Mouse (Mus musculus) cerebellum, adult 18-20 months (tissue): Measurements from ENCODE around the gene Hid1.
"Not testable (repeated sequence)": the region's sequence is repeated elsewhere in the genome, so short reads cannot be mapped to it uniquely, and the experiment has no call there.

Source experiments
- DNase-seq, 2 experiments: peaks; one replicate each; pipeline ENCODE4 v3.0.0; 2021

Gene Hid1

DNA sequence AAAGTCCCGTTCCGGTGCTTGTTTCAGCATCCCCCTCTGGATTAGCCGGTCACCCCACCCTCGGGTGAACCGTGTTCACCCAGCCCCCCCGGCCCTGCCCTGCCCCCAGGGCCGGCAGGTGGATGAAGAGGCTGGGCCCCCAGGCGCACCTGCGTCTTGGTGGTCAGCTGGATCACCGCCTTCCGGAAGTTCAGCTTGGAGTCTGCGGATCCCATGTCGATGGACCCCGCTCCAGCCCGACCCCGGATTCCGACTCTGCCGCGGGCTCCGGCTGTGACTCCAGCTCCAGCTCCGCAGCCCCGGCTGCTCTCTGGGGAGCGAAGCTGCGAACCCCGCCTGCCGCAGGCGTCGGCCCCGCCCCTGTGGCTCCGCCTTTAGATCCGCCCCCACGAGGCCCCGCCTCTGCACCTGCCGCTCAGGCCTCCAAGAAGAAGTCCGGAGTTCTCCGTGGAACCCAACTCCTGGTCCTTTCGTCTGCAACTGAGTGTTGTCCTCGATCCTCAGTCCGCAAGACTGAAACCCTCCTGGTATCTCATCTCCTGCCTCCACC lies at the start of gene Hid1:
Hid1 (minus strand) TSS at position 362 of the 550 bp plus-strand sequence.
- DNase-seq, result peak; percentile 94

DNA sequence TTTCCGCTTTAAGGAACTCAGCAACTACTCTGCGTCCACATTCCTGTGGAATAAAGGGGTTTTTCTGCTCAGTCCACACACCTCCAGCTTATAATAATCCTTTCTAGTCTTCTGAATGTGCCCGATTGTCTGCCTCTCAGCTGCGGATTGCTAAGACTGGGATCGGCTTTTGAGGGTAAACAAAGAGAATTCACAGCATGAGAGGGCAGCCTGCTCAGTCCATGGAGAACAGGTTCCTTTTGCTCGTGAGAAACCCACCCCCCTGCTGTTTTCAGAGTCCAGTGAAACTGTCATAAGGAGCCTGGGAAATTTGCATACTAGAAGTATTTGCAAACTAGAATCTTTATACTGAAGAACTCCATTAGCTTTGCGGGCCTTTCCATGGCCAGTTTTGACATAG lies 42.0 kb upstream of the Hid1 start:
- DNase-seq, result no peak

DNA sequence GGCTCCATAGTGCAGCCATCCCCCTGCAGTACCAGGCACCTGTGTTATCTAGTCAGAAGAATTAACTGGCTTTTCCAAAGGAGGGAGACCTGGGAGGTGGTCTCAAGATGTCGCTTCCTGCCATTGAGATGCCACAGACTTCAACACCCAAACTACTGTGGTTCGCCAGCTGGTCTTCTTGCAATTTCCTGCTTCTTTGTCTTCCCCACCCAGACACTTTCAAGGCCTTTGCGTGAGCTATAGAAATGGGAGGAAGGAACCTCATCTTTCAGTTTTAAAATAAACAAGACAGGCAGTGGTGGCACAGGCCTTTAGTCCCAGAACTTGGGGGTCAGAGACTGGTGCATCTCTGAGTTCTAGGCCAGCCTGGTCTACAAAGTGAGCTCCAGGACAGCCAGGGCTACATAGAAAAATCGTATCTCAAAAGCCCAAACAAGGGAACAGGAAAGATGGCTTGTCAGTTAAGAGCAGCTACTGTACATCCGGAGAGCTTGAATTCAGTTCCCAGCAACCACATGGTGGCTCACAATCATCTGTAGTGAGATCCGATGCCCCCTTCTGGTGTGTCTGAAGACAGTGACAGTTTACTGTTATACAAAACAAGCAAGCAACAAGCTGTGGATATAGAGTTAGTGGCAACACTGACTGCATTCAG lies 40.8 kb upstream of the Hid1 start:
- DNase-seq, result no peak

DNA sequence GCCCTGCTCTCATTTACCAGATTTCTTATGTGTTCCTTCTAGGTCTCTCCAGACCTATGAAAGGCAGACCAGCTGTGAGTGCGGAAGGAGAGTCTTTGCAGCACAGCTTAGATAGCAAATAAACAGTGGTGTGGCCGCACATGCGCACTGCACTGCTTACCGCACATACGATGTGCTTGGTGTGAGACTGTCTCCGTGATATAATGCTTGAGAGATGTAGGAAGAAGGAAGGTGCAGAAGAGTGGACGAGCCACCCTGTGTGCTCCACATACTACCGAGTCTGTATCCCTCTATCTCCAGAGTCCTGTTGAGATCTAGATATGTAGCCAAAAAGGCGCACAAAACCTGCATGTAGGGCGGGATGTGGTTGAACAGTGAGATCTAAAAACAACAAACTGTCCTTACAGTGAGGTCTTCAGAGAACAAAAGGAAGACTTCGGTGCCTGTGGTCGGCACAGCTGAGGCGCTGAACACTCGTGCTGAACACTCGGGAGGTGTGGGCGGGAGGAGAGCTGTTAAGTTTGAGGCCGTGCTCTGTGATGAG lies 39.4 kb upstream of the Hid1 start:
- DNase-seq, result no peak

DNA sequence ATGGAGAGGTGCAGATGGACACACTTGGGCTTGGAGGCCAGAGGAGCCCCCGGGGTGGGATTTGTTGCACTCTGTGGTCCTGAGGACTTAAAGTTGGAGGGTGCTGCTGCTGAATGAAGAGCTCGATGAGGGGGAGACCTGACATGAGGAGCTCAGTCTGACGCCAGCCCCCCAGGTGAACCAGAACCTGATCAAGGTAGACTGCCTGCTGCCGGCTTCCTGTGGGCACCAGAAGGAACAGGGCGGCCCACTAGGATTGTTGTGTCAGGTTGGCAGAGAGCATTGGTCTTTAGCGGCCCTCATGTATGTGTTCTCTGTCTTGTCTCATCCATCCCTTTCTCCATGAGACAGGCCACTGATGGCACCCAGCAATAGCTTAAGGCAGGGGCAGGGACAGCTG lies 38.2 kb upstream of the Hid1 start:
- DNase-seq, result no peak

DNA sequence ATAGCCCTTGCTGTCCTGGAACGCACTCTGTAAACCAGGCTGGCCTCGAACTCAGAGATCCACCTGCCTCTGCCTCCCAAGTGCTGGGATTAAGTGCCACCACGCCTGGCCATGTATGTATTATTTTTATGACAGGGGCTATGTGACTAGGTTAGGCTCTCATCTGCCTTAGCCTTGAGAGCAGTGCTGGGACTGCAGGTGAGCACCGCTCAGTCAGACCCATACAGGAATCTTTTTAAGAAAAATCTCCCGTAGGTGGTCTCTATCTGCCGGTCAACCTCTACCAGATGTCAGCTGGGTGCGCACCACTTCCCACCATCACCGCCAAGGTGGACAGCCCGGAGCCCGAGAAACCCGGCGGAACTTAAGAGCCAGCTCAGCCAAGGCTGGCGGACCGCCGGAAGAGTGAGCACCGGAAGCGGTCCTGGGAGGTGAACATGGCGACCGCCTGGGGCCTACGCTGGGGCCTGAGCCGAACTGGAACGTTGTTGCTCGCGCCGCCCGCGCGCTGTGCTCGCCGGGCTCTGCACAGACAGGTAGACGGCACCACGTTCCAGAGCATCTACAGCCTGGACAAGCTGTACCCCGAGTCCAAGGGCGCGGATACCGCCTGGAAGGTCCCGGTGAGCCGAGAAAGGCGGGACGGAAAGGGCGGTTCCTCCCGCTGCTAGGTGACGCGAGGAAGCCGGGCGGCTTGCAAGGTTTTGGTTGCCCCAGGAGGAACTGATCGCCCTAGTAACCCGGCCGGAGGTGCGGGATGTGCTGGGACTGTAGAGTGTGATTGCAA lies 36.0 kb upstream of the Hid1 start, which contains the start of gene Mrpl58:
Mrpl58 (plus strand) TSS at position 415 of the 787 bp plus-strand sequence.
- DNase-seq, result peak; percentile 85 to 92

DNA sequence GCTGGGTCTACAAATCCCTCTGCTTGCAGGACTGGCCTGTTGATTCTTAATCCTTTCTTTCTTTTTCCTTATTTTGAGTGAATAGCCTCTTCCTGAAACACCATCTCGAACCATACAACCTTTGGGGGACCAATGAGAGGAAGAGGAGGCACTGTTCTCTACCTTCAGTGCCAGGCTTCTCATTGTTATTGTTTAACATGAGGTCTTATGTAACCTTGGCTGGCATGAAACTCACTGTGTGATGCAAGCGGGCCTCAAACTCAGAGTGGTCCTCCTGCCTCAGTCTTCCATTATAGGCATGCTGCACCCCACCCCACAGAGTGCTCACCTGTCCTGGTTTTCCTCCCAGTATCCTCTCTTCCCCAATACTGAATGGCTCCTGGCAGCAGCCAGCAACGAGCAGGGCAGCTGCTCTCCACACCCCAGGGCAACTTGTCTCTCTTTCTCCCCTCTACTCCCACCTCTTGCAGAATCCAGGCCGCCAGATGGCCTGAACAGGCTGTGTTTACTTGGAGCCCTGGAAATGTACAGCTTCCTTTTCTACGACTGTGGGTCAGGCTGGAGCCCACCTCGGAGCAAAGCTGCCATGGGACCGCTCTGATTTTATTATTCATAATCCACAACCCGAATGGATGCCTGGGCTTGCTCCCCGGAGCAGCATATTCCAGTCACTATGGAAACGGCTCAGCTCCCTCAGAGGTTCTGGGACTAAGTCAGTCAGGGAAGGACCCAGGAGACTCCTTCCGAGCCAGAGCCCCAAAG lies 33.3 kb upstream of the Hid1 start:
- DNase-seq, result peak; percentile 82 to 83

DNA sequence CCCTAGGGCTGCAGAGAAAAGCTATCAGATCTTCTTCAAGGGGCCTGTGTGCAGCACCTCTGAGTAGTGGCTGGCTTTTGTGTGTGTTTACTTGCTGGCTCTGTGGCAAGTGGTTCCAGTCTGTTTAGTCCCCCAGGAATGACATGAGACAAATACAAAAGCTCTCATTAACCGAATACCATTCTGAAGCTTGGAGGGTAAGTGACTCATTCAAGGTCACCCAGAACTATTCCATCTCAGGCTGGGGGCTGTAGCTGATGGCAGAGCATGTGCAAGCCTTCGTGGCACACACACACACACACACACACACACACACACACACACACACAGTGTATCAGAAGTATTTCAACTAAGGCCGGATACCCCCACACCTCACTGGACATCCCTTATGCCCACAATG lies 32.6 kb upstream of the Hid1 start:
- DNase-seq, result peak in 1 of 2 experiments; percentile 52

DNA sequence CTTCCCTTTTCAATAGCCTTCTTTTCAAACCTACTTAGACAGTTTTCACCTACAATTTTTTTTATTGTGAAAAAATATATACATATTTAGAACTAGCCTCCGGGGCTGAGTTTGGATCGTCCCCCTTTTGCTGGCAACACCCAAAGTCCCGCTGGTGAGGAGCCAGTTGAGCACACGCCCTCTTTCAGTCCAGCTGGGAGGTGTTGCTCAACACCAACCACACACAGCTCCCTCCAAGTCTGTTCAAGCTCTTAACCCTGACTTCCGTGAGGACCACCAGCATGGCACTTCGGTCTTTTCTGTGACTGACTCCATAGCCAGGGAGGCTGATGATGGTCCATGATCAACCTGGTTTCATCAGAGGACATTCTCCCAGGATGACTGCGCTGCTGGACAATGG lies 30.5 kb upstream of the Hid1 start:
- DNase-seq, result no peak

DNA sequence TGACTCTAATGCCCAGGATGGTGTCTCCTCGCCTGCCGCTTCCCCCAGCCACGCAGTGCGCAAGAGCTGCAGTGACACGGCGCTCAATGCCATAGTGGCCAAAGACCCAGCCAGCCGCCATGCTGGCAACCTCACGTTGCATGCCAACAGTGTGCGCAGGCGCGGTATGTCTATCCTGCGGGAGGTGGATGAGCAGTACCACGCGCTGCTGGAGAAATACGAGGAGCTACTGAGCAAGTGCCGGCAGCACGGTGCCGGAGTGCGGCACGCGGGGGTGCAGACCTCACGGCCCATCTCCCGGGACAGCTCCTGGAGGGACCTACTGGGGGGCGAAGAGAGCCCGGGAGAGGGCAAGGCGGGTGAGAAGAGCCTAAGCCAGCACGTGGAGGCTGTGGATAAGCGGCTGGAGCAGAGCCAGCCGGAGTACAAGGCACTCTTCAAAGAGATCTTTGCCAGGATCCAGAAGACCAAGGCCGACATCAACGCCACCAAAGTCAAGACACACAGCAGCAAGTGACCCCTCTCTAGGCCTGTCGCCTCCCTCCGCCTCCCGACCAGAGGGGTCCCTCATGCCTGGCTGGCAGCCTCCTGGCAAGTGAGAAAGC lies 26.3 kb upstream of the Hid1 start:
- DNase-seq, result peak; percentile 80 to 83

DNA sequence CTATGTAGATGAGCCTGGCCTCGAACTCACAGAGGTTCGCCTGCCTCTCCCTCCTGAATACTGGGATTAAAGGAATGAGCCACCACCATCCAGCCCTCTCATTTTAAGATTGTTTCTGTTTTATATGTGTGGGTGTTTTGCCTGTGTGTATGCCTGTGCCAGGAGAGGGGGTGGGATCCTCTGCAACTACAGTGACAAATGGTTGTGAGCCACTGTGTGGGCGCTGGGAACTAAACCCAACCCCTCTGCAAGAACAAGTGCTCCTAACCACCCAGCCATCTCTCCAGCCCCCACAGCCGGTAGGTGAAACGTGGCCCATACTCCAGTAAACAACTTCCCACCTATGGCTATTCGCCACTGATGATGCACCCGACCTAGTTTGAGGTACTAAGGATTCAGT lies 23.8 kb upstream of the Hid1 start:
- no peak for DNase-seq

DNA sequence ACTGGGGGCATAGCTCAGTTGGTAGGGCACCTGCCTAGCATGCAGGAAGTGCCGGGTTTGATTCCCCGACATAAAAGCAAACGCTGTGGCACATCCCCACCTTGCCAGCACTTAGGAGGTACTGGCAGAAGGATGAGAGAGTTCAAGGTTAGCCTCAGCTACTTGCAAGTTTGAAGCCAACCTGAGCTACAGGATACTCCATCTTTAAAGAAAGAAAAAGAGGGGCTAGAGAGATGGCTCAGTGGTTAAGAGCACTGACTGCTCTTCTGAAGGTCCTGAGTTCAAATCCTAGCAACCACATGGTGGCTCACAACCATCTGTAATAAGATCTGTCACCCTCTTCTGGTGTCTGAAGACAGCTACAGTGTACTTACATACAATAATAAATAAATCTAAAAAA lies 19.3 kb upstream of the Hid1 start:
- not testable (repeated sequence) for DNase-seq

DNA sequence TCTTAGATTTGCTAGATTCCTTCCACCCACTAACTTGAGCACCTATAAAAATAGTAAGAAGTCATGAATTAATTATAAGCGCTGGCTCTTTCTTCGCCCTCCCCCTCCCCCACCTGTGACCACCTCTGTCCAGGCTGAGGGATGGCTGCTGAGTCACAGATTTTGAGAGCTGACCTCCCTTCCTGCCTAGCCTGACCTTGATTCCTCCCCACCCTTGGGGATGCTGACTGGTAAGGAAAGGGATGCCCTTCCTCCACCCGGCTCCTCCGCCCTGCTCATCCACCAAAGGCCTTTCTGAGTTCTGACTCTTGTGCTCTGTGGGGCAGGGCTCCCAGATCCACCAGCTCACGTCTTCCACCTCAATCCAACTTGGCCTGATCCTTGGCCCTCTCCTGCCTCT lies 17.0 kb upstream of the Hid1 start:
- no peak for DNase-seq

DNA sequence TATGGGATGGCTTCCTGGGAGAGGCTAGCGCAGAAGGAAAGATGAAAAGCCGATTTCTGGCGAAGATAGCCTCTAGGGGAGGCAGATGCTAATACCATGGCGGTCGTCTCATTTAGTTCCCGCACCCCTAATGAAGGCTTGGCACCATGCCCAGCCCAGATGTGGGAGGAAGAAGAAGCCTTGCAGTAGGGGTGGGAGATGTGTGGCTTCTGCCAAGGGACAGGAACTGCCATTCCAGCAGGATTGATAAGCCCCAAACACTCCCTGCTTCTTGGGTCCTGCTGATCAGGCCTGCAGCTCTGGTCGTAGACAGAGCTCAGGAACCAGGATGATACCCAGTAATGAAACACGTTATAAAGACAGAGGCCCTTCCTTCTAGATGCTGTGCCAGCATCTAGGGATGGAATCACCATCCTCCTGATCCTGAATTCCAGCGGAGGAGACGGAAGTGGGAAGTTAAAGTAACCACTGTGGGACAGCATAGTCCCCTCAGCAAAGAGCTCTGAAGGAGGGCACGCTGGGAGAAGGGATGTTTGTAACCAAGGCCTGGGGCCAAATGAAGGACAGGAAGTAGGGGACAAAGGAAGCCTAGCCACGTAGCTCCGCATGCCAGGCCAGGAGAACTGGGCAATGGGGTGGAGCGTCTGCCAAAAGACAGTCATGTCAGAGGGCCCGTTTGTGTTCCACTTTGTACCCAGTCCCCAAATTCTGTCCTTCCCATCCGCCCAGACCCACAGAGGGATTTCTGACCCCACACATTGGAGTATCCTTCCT lies 16.3 kb upstream of the Hid1 start:
- peak; percentile 35 to 50 for DNase-seq

DNA sequence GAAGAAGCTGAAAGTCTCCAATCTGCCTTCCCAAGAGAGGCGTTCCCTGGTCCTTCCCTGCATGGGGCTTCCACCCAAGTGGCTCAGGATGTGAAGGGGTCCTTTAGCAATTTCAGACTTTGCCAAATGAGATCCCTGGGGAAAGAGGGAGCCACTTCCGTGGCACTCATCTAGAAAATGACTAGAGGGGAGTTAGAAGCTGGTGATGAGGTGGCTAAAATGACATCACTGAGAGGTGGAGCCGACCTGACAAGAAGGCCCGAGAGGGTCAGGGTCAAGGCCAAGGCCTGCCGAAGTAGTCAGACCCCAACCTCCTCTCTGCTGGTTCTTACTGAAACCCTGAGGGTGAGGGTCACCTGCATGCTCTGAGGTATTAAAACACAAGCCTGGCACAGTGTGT lies 15.3 kb upstream of the Hid1 start:
- peak; percentile 36 to 48 for DNase-seq

DNA sequence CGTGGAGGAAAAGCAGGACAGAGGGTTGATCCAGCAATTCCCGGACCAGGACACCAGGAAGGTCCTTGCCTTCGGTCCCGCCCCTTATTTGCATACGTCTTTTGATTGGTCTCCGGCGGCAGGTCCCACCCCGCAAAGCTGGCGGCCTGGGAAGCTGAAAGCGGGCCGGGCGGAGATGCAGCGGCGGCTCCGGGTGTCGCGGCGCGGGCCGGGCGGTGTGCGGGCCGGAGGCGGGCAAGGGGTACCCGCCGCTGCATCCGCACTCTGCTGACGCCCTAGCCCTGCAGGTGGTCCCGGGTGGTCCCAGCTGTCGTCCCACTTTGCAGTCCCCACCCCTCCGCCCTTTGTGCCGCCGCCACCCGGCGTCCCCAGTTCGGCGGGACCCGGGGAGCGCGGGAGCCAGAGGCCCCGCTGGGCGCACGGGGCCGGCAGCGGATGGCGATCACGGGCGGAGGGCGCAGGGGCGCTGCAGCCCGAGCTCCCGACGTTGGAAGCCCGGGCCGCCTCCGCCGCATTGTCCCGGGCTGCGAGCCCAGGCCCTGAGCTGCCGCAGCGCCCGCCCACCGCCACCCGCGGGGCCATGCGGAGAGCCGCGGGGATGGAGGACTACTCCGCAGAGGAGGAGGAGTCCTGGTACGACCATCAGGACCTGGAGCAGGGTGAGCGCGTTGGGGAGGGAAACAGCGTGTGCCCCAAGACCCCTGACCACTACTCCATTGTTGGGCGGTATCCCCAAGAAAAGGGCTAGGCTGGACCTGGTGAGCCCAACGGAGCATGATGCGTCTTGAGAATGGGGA lies 14.4 kb upstream of the Hid1 start, which contains the start of gene Cdr2l:
Cdr2l (plus strand) TSS at position 174 of the 797 bp plus-strand sequence.
- peak; percentile 93 to 97 for DNase-seq

DNA sequence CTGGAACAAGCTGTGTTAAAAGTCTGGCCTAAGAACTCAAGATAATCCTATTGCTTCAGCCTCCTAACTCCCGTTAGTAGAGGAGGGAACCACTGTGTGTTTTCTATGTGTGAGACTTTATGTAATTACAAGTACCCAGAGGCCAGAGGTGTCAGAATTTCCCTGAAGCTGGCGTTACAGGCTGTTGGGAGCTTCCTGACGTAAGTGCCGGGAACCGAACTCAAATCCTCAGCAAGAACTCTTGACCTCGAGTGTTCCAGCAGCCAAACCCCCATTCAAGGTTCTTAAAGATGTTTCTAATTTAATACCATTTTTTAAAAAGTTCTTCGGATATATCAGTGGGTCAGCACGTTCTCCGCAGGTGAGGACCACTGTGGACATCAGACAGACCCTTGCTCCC lies 13.7 kb upstream of the Hid1 start:
- no peak for DNase-seq

DNA sequence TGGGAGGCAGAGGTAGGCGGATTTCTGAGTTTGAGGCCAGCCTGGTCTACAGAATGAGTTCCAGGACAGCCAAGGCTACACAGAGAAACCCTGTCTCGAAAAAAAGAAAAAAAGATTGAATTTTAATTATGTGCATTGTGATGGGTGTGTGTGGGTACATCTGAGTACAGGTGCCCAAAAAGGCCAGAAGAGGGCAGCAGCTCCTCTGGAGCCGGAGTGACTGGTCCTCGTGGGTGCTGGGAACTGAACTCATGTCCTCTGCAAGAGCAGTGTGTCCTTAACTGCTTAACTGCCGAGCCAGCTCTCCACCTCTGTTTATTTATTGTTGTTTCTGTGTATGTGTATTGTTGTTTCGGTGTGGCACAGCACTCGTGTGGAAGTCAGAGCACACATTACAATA lies 10.3 kb upstream of the Hid1 start:
- no peak for DNase-seq

DNA sequence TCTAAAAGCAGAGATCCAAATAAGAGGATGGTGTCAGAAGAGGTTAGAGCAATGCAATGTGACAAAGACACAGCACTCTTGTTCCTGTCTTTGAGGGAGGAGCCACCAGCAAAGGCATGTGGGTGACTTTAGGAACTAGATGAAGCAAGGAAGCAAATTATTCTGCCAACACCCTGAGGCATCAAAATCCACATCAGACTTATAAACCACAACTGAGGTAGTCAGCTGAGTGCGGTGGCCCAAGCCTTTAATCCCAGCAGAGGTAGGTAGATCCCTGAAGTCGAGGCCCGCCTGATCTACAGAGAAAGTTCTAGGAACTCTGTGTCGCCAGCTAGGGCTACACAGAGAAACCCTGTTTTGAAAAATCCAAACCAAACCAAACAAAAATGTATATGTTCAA lies 9.7 kb upstream of the Hid1 start:
- DNase-seq, result no peak

DNA sequence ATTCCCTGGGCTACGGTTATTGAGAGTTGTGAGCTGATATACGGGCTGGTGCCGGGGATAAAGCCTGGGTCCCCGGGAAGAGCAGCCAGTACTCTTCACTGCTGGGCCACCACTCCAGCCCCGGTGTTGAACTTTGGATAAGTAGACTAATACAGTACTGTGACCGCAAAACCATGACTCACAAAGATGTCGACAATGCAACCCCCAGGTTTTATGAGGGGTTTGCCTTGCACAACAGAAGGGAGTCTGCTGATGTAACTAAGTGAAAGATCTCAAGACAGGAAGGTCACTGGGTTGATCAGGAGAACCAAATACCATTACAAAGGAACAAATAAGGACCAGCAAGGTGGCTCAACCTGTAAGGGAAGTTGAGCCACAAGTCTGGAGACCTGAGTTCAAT lies 9.2 kb upstream of the Hid1 start:
- DNase-seq, result no peak
